Mouse (Mus musculus) kidney, postnatal 36 days (tissue): ENCODE data around the gene Btk.
A peak's percentile ranks its signal among the peaks of the same experiment; 100 is the strongest.

Experiments used
- DNase-seq, 2 experiments: peaks; one replicate each; pipeline ENCODE4 v3.0.0; 2021 to 2022; ENCODE audit warnings: mixed read lengths in 2 of 2

Btk gene

GRCm38 (mm10) chrX:134582888-134583669 is at the start of gene Btk:
Gene Btk (minus strand): TSS chrX:134583570.
- no peak for DNase-seq

DNA sequence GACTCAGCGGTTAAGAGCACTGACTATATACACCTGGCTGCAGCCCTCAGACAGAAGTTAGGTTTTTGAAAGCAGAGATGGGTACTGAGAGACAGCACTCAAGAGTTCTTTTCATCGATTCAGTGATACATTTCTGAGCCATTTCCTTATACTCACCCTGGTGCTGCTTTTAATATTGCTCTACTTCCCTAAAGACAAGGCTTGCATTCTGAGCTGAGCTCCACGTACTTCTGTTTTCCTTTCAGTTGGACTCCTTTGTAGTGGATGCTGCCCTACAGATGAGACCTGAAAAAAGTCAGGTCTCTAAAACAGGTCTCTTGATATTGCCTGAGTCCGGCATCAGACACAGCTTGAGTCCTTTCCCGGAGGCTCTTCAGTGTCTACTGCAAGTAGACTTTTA is 49.3 kb upstream of the Btk start:
- DNase-seq = no peak

- no peak for DNase-seq
Observed at GRCm38 (mm10) chrX:134628200-134628599, 44.8 kb upstream of the Btk start.

DNA sequence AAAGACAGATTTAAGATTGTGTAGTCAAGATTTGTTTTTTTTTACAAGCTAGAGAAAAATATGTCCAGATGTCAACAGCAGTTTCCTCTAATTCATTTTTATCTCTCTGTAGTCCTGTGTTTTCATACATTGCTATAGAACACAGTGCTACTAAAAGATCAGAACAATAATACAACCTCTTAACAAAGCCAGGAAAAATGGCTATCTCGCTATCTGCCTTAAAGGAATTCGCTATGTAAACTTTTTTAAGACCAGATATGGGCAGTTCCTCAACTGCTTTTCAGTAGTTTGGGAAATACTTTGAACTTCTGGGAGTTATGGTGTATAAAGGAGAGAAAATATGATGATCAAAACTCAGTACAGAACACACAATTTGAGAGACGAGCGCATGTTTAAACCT is 40.0 kb upstream of the Btk start:
- no peak for DNase-seq

DNA sequence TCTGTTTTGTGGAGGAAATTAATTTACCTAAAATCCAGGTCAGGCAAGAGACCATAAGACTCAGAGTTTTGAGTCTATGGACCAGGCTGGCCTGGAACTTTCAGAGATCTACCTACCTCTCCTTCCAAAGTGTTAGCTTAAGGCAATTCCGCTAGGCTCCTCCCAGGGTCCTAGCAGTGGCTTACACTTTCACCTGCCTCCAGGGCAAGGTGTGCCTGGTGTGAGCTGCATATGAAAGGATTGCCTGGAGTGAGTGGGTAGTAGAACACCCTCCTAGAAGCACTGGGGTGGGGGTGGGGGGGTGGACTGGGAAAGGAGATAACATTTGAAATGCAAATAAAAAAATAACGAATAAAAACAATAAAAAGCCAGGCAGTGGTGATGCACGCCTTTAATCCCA is 38.3 kb upstream of the Btk start:
- no peak for DNase-seq

DNA sequence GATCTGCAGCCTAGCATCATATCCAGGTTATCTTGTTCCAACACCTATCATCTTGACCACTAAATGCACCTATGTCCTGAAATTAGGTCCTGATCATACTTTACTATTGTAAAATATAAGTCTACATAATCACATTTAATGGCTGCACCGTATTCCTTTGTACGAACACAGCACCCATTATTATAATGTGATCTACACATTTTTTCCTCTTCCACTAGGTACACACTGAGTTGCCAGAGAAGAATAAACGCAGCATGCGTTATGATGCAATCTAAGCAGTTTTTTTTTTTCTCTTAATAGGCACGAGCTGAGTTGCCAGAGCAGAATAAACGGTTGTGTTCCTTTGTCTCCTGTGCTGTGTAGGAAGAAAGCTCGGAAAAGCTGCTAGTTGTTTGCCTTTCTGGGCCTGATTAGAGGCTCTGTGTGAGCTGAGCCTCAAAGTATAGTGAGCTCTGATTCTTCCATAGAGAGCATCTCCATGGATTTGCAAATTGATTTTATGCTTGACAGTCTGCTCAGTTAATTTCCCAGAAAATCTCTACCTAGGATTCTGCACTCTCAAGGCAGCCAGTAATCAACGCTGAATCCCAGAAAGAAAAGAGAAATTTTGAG is 37.0 kb upstream of the Btk start:
- no peak for DNase-seq

GRCm38 (mm10) chrX:134619695-134620094 is 36.3 kb upstream of the Btk start:
- no peak for DNase-seq

DNA sequence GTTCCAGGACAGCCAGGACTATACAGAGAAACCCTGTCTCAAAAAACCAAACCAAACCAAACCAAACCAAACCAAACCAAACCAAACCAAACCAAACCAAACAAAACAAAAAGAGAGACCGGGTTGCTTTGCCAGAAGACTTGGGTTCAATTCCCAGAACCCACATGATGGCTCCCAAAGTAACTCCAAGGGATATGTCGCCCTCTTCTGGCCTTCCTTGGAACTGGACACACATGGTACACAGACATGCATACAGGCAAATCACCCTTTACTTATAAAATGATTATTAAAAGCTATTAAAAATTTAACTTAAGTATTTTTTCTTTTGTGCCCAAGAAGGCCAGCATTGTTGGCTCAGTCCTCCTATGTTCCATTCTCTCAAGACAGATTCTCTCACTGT is 30.9 kb upstream of the Btk start:
- DNase-seq = peak in 1 of 2 experiments; percentile 52

DNA sequence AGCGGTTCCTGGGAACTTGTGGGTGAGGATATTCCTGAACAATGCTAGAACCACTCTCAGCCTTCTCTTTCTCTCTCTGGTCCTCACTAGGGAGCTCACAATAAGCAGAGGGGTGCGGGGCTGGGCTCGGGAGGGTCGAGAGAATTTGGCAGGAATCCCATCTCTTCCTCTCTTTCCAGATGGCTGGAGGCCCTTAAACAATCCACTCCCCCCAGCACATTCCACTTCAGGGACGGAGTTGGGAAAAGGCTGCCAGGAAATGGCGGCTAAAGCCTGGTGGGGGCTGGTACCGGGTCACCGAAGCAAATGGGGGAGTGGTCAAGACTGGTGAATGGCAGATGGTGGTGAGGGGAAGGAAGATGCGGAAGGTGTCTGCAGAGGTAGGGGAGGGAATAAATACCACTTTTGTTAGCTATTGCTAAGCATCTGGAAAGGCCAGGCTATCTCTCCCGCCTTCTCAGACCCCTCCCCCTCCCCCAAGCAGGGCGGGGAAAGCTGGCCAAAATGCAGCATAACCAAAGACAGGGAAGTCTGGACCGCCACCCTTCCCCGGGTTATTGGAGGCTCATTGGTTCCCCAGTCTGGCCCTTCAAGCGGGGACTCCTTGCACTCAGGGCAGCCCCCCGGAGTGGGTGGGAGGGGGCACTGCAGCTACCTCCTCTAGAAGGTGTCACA is 29.1 kb upstream of the Btk start:
- DNase-seq = peak; percentile 14 to 56

DNA sequence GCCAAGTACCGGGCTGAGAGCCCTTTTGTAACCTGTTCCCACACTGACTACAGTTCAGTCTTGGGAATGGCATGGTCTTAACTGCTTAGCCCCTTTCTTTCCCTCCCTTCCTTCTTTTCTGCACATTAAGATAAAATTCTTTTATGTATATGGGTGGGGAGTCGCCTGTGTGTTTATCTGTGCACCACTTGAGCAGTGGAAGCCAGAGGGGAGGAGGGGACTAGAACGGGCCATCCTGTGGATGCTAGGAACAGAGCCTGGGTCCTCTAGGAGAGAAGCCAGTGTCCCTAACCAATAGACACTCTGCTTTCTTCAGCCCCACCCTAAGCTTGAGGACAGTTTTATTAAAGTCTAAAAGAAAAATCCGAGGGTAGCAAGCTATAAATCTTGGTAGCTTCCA is 27.6 kb upstream of the Btk start:
- no peak for DNase-seq

DNA sequence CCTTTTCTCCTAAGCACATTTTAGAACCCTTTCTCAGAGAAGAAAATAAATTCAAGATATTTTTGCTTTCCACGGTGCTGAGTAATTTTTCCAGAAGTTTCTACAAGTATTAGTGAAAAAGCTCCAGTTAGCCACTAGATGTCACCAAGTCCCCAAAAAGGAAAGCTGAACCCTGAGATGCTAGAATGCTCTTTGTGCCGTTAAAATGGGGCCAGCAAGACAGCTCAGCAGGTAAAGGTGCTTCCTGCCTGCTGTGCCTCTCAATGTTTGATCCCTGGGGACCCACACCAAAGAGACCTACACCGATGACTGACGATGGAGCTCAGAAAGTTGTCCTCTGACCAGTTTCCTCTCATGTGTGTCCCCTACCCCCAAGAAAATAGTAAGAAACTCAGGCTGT is 26.1 kb upstream of the Btk start:
- peak; percentile 16 to 17 for DNase-seq

- no peak for DNase-seq
Observed at GRCm38 (mm10) chrX:134601380-134602120, 18.2 kb upstream of the Btk start.

- DNase-seq = peak; percentile 92 to 95
Observed at GRCm38 (mm10) chrX:134600659-134601379, 17.4 kb upstream of the Btk start, which contains the start of the genes Gla and Hnrnph2. Gene Gla (minus strand): TSS chrX:134601125. Gene Hnrnph2 (plus strand): TSS chrX:134601179.

DNA sequence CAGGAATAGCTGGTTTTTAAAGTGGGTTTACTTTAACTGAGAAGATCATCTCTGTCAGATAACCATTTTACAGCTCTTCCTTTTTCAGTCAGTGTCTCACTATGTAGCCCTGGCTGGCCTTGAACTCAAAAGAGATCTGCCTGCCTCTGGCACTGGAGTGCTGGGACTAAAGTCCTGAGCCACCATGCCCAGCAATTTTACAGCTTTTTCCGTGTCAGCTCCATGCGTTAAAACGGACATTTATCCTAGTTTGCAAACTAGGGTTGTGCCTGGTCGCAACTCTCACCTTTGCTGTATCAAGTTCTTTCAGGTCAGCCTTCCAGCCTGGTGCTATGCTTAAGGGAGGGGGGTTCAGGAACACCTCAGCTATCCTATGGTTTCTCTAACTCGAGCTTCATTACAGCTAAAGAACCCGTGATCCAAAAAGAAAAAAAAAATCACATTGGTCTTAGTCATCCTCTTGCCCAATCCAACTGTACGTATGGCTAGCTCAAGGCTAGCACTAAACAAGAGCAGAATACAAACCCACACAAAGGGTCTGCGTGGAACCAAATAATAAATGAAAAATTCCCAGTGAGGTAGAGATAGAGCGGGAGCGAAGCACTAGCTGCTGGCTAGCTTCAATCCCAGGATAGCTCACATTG is 16.7 kb upstream of the Btk start:
- DNase-seq = no peak

DNA sequence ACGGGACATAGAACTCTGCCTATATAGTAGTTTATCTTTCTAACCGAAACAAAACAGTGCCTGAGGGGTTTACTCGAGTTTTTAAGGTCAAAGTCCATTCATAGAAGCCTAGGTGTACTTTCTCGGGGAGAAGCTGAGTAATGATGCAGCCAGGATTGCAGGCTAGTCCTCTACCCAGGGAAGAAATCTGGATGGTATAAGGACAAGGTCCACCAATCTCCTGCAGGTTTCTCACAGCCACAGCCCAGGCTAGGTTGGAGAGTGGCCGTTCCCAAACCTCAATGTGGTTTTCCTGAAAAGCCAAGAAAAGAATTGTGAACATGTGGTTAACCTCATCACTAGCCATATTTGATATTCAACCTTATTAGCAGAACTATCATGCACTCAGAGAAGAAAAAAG is 6.5 kb upstream of the Btk start:
- DNase-seq = no peak

DNA sequence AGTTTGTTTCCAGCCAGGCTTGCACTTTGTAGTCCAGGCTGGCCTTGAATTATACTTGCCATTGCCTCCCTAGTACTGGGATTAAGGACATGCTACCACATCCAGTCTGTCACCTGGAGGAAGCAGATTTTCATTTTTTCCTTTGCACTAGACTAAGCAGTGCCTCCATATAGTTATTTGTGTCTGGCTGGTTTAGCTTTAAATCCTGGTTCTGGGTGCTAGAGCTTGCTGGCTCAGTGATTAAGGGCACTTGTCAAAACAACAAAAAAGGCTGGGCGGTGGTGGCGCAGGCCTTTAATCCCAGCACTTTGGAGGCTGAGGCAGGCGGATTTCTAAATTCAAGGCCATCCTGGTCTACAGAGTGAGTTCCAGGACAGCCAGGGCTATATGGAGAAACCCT is 5.6 kb upstream of the Btk start:
- no peak for DNase-seq

DNA sequence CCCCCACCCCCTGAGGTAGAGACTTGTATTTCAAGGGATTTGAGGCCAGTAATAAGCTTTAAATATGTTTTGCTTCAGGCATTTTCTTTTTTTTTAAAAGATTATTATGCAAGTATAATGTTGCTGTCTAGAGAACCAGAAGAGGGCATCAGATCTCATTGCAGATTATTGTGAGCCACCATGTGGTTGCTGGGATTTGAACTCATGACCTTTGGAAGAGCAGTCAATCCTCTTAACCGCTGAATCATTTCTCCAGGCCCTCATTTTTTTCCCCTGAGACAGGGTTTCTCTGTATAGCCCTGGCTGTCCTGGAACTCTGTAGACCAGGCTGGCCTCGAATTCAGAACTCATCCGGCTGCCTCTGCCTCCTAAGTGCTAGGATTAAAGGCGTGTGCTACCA is 4.9 kb upstream of the Btk start:
- no peak for DNase-seq

DNA sequence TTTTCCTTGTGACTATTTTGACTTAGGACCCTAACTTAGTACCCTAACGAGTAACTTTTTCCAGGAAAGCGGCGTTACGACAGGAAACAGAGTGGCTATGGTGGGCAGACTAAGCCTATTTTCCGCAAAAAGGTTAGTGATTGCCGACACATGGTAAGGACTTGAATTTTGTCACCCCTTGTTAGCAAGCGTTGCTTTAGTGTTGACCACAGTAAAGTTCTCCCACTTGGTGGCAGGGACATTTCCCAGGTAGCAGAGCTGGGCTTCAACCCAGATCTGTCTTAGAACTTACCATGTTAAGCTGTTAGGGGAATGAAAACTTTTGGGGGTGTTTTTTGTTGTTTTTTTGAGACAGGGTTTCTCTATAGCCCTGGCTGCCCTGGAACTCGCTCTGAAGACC is 3.1 kb upstream of the Btk start:
- no peak for DNase-seq

GRCm38 (mm10) chrX:134585103-134586002 is 2.0 kb upstream of the Btk start, which contains the start of gene Rpl36a:
Gene Rpl36a (plus strand): TSS chrX:134585654.
- DNase-seq = peak; percentile 93

DNA sequence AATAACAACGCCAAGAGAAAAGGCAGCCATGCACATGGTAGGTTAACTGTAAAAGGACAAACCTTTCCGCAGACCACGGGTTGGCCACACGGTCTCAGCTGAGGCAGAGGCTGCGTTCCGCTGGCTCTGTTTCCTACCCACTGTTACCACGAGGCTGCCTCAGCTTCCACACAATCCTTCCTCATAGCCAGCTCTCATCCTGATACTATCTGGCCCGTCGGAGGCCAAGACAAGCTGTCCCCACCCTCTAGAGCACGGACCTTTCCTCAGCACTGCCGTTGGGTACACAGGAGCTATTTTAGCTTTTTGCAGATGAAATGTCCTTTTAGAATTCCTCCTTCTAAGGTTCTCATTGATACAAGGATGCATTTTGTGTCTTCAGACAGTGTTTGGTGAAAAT is 1.1 kb downstream of the Btk start:
- no peak for DNase-seq
